ENCODE assay signal across 11 mouse cellular contexts in the genomic region with DNA sequence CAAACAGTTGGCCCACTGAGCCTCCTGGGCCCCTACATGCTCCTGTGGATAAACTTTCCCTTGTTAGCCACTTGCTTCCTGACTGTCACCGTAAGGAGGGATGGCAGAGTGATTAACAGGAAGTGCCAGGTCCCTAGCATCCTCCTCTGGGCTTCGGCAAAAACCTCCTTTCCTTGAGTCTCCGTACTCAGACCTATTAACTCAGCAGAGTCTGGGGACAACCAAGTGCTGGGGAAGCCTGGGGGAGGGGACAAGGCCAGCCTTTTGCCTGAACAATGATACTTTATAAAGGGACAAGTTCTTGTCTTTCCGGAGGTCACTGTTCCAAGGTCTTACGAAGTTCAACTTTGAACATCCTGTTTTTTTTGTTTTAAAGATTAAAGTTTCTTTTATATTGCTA. TPM values are rescaled to one million over a fixed set of nuclear protein-coding genes. Genes with fewer than 3 reads are reported as not detected.
DNase-seq lines count a peak whose midpoint lies in the region; ATAC-seq and TF ChIP-seq lines count a peak whose summit lies in the region.
"Had no signal": no experiment of that assay in that cellular context is flagged by ENCODE, and none has a peak within 500 bp of the region (broad histone marks: within the 10 kb centered on the region; RNA-seq: fewer than 3 reads in every experiment).

No protein-coding gene starts in this region.

- peaks cover 32% of the 10 kb centered on the region for H3K36me3 ChIP-seq in heart, embryonic 12.5 days
- H3K36me3 ChIP-seq in spleen, adult 2 months (ENCODE audit: control insufficient read depth, insufficient read depth, low read length): peaks cover 8% of the 10 kb centered on the region; the same call in 1 of the 2 replicates
- H3K36me3 ChIP-seq in heart, embryonic 16.5 days (ENCODE audit: control insufficient read depth, insufficient read depth): peaks cover 15% of the 10 kb centered on the region
- H3K36me3 ChIP-seq in macrophage (ENCODE audit: inconsistent target): peaks cover 9% of the 10 kb centered on the region; the same call in 1 of the 2 replicates

- H3K27ac ChIP-seq in heart, embryonic 12.5 days (ENCODE audit: poor library complexity, severe bottlenecking): no peak overlapping the region
- peak overlapping the region; percentile 77 for H3K27ac ChIP-seq in spleen, adult 2 months (ENCODE audit: insufficient read depth, low read length)
- H3K27ac ChIP-seq in heart, embryonic 16.5 days (ENCODE audit: low read length): peak overlapping the region; percentile 58
- H3K27ac ChIP-seq in macrophage: peak overlapping the region; percentile 92
- H3K27ac ChIP-seq: liver, embryonic 14.5 days; neural tube, embryonic 12.5 days had no signal

- intact Hi-C loops in heart, postnatal 36 days (cut with DNase I): loop anchor here (5.0 kb wide), 1 partner anchor 55 kb away; a partner anchor contains a TSS

- no peak overlapping the region for H3K4me3 ChIP-seq in heart, embryonic 12.5 days
- no peak overlapping the region for H3K4me3 ChIP-seq in spleen, adult 2 months (ENCODE audit: extremely low read depth, insufficient read depth, insufficient read length)
- H3K4me3 ChIP-seq in heart, embryonic 16.5 days (ENCODE audit: low read length): no peak overlapping the region
- no peak overlapping the region for H3K4me3 ChIP-seq in macrophage (ENCODE audit: inconsistent target)
- H3K4me3 ChIP-seq: neural tube, embryonic 12.5 days had no signal

- H3K9me3 ChIP-seq in heart, embryonic 12.5 days (replicated peaks): peaks cover 6% of the 10 kb centered on the region; the same call in 1 of the 2 replicates
- H3K9me3 ChIP-seq in heart, embryonic 16.5 days (replicated peaks; ENCODE audit: control insufficient read depth, low read length): peaks cover 6% of the 10 kb centered on the region

- DNase-seq in heart, postnatal 36 days: no peak
- DNase-seq in spleen, adult 2 months (ENCODE audit: low read depth in 1 of 2, low spot score in 2 of 2): no peak
- no peak for DNase-seq in spleen, postnatal 4 days (ENCODE audit: low spot score in 2 of 2)
- no peak for DNase-seq in cerebellum, adult 18-20 months
- no peak for DNase-seq in gastrocnemius, postnatal 4 days (ENCODE audit: low spot score in 2 of 2)

- H3K4me1 ChIP-seq in heart, embryonic 12.5 days (replicated peaks): peaks cover 57% of the 10 kb centered on the region
- H3K4me1 ChIP-seq in spleen, adult 2 months (ENCODE audit: control insufficient read depth, insufficient read depth, insufficient read length): peaks cover 59% of the 10 kb centered on the region; the same call in 1 of the 2 replicates
- H3K4me1 ChIP-seq in heart, embryonic 16.5 days (ENCODE audit: control insufficient read depth, insufficient read depth, low read length): peaks cover 23% of the 10 kb centered on the region

- TF ChIP-seq POLR2A in spleen, adult 2 months (IDR thresholded peaks at IDR 0.05; ENCODE audit: low read depth, low read length): no peak

- no peak overlapping the region for H3K4me2 ChIP-seq in heart, embryonic 12.5 days
- H3K4me2 ChIP-seq in heart, embryonic 16.5 days (ENCODE audit: low read depth, low read length): no peak overlapping the region
- H3K4me2 ChIP-seq: neural tube, embryonic 12.5 days had no signal

- TF ChIP-seq CTCF in spleen, adult 2 months (IDR thresholded peaks at IDR 0.05; ENCODE audit: extremely low read depth, insufficient read depth, insufficient read length, insufficient replicate concordance): no peak

- ATAC-seq in heart, embryonic 12.5 days (ENCODE audit: insufficient number of reproducible peaks, low FRiP score): 0 out of 2 replicates have a peak, but pooled peaks have one; percentile 22
- no peak for ATAC-seq in heart, embryonic 16.5 days (replicated peaks; ENCODE audit: extremely low read depth, insufficient read depth, low FRiP score)
- ATAC-seq: Patski had no signal

- H3K9ac ChIP-seq in heart, embryonic 12.5 days: no peak overlapping the region
- H3K9ac ChIP-seq in heart, embryonic 16.5 days (ENCODE audit: low read length): no peak overlapping the region
- H3K9ac ChIP-seq: liver, embryonic 14.5 days; neural tube, embryonic 12.5 days had no signal

- 27% methylated on average over 5 of the region's 5 CpGs for WGBS in heart, embryonic 12.5 days
- WGBS in spleen, adult 2 months: 21% methylated on average over 5 of the region's 5 CpGs
- 30% methylated on average over 5 of the region's 5 CpGs for WGBS in heart, embryonic 16.5 days
- 9% methylated on average over 5 of the region's 5 CpGs for WGBS in macrophage (ENCODE audit: missing documents)

- no peaks in the 10 kb centered on the region for H3K27me3 ChIP-seq in heart, embryonic 12.5 days (replicated peaks)
- no peaks in the 10 kb centered on the region for H3K27me3 ChIP-seq in spleen, adult 2 months (ENCODE audit: control insufficient read depth, insufficient read depth, low read length)
- H3K27me3 ChIP-seq in heart, embryonic 16.5 days (ENCODE audit: control insufficient read depth, insufficient read depth, low read length): no peaks in the 10 kb centered on the region
- H3K27me3 ChIP-seq: neural tube, embryonic 12.5 days; Patski had no signal

- peaks cover 62% of the 10 kb centered on the region for H3K79me2 ChIP-seq in macrophage (ENCODE audit: inconsistent target)

RNA-seq across cellular contexts. Expression of a gene that starts 54.7 kb away (rescaled TPM):
- 21.4 and 23.8 TPM in 2 replicates for polyA plus RNA-seq in heart, embryonic 12.5 days (2016; fragmentation: Nextera tagmentation; extraction: Ambion mirVana)
- 10 to 100 TPM; 51.7 to 57.9 TPM for total RNA-seq in heart, postnatal 36 days (2021)
- polyA plus RNA-seq in spleen, adult 2 months (2012; rRNA removed): 78.7 and 92.4 TPM in 2 replicates
- 20.3 and 23.7 TPM in 2 replicates for polyA plus RNA-seq in heart, embryonic 16.5 days (2015; fragmentation: Nextera tagmentation; extraction: Ambion mirVana)
- total RNA-seq in macrophage (2018; cell fraction: chromatin; rRNA removed): 100 to 1,000 TPM; 230 to 652 (median 349) TPM
- total RNA-seq in macrophage (2018; cell fraction: cytosol; rRNA removed): 10 to 100 TPM; 45.7 to 98.1 (median 65.6) TPM
- total RNA-seq in macrophage (2018; cell fraction: nucleus; rRNA removed): 100 to 1,000 TPM; 117 to 400 (median 216) TPM
- 77.2 to 118 TPM (median 110 TPM) in 3 replicates for polyA plus RNA-seq in macrophage (2018)
- 10 to 100 TPM; 33.8 to 37.3 TPM for total RNA-seq in gastrocnemius, postnatal 4 days (2021)
